In genomic region chr19:32939692-32940091, GRCm38 (mm10) we compare ENCODE assay signal across 18 mouse cellular contexts.
A peak's percentile ranks its signal among the peaks of the same experiment; 100 is the strongest.
DNase-seq lines count a peak whose midpoint lies in the region; ATAC-seq lines count a peak whose summit lies in the region.
"Had no signal": no experiment of that assay in that cellular context is flagged by ENCODE, and none has a peak within 500 bp of the region (broad histone marks: within the 10 kb centered on the region; RNA-seq: fewer than 3 reads in every experiment).

No protein-coding gene starts in this region.

- no peak overlapping the region for H3K27ac ChIP-seq in kidney, embryonic 15.5 days
- H3K27ac ChIP-seq: embryonic facial prominence, embryonic 12.5 days; hindbrain, postnatal 0 days; limb, embryonic 13.5 days; neural tube, embryonic 12.5 days had no signal

- no peak overlapping the region for H3K9ac ChIP-seq in kidney, embryonic 15.5 days
- H3K9ac ChIP-seq: embryonic facial prominence, embryonic 12.5 days; limb, embryonic 13.5 days; neural tube, embryonic 12.5 days had no signal

- no peaks in the 10 kb centered on the region for H3K27me3 ChIP-seq in kidney, embryonic 15.5 days
- H3K27me3 ChIP-seq: neural tube, embryonic 12.5 days; Patski had no signal

- no peaks in the 10 kb centered on the region for H3K36me3 ChIP-seq in kidney, embryonic 15.5 days
- H3K36me3 ChIP-seq: embryonic facial prominence, embryonic 12.5 days; limb, embryonic 13.5 days; neural tube, embryonic 12.5 days had no signal

- H3K4me3 ChIP-seq in kidney, embryonic 15.5 days (replicated peaks), result no peak overlapping the region
- H3K4me3 ChIP-seq: embryonic facial prominence, embryonic 12.5 days; limb, embryonic 13.5 days; neural tube, embryonic 12.5 days had no signal

- DNase-seq in adrenal gland, adult 2 months, result peak; percentile 15
- no peak for DNase-seq in adrenal gland, adult 18-20 months (ENCODE audit: low spot score in 2 of 2)
- DNase-seq in layer of hippocampus, adult 11-12 months (ENCODE audit: low spot score), result peak; percentile 30
- no peak for DNase-seq in layer of hippocampus, postnatal 36 days
- DNase-seq in spleen, postnatal 36 days (ENCODE audit: low spot score in 2 of 2), result peak; percentile 76
- DNase-seq in spleen, postnatal 4 days (ENCODE audit: low spot score in 2 of 2), result no peak
- DNase-seq: cerebellum, postnatal 10 days; heart, postnatal 36 days; kidney, adult 2 months; thymus, postnatal 4 days had no signal

- no peak overlapping the region for H3K4me2 ChIP-seq in kidney, embryonic 15.5 days
- H3K4me2 ChIP-seq: embryonic facial prominence, embryonic 12.5 days; heart, embryonic 11.5 days; limb, embryonic 13.5 days; neural tube, embryonic 12.5 days had no signal

- 80% methylated on average over 5 of the region's 5 CpGs for WGBS in kidney, embryonic 15.5 days

- no peaks in the 10 kb centered on the region for H3K9me3 ChIP-seq in kidney, embryonic 15.5 days (replicated peaks)
- H3K9me3 ChIP-seq: embryonic facial prominence, embryonic 12.5 days; limb, embryonic 13.5 days; neural tube, embryonic 12.5 days had no signal

- H3K4me1 ChIP-seq in kidney, embryonic 15.5 days, result no peaks in the 10 kb centered on the region
- H3K4me1 ChIP-seq: embryonic facial prominence, embryonic 12.5 days; limb, embryonic 13.5 days; neural tube, embryonic 12.5 days had no signal

- ATAC-seq in neutrophil, adult 5-6 weeks (ENCODE audit: extremely low read depth, insufficient number of reproducible peaks, low FRiP score, poor library complexity, severe bottlenecking), result peak; percentile 73
- ATAC-seq in kidney, embryonic 15.5 days (replicated peaks; ENCODE audit: low FRiP score), result no peak
- ATAC-seq: hindbrain, postnatal 0 days; Patski had no signal

Comparison
In these comparisons a context has a peak if more than half of its experiments do, and no peak if none do; other contexts are left out.
1. DNase-seq: peak in adrenal gland, adult 2 months (single experiment), layer of hippocampus, adult 11-12 months (single experiment) and spleen, postnatal 36 days (2 of 2); none in adrenal gland, adult 18-20 months (0 of 2), layer of hippocampus, postnatal 36 days (0 of 2) and spleen, postnatal 4 days (0 of 2).